Mouse (Mus musculus) E14TG2a.4 (cell line): ENCODE measurements around the gene AC131692.1.

ENCODE experiments used
- CTCF ChIP-seq: conservative IDR thresholded peaks from 2 replicates; pipeline ENCODE4 v1.5.1; 2014; ENCODE audit warnings: low read length
- NANOG ChIP-seq: IDR thresholded peaks from 2 replicates; pipeline ENCODE4 v1.6.1; 2014; ENCODE audit warnings: borderline replicate concordance, low read length, mixed read lengths
- POU5F1 ChIP-seq: IDR thresholded peaks from 2 replicates; pipeline ENCODE4 v1.6.1; 2014; ENCODE audit warnings: low read length, borderline replicate concordance

DNA sequence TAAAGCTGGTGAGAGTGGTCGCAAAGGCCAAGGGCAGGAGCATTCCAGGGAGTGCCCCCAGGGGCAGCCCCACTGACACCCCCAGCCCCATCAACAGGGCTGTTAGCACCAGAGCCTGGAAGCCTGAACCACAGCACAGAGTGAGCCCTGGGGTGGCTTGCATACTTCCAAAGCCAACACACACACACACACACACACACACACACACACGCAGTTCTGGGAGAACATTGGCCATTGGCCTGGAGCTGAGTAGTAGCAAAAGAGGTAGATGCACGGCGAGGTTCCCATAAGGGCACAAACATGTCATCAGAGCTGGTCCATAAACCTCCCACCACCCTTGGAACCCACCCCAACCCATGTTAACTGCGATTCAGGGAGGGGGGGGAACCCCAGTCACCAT lies 27.6 kb upstream of the AC131692.1 start:
- TF ChIP-seq CTCF (no peak), POU5F1 (no peak), NANOG (no peak)
